Mouse (Mus musculus): ENCODE results near the gene Hist1h2be.
"Not testable (repeated sequence)": the region's sequence is repeated elsewhere in the genome, so short reads cannot be mapped to it uniquely, and the experiment has no call there.

The Hist1h2be gene

DNA sequence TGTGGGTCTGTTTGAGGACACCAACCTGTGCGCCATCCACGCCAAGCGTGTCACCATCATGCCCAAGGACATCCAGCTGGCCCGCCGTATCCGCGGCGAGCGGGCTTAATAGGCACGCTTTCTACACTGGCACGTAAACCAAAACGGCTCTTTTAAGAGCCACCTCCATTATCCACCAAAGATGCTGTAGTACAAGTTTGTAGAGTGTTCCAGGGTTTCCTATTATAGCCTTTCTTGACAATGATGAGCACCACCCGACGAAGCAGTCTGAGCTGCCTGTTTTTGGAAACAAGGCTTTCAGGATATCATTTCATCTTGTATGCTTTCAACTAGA lies 76.2 kb downstream of the Hist1h2be start:
- not testable (repeated sequence) for DNase-seq

DNA sequence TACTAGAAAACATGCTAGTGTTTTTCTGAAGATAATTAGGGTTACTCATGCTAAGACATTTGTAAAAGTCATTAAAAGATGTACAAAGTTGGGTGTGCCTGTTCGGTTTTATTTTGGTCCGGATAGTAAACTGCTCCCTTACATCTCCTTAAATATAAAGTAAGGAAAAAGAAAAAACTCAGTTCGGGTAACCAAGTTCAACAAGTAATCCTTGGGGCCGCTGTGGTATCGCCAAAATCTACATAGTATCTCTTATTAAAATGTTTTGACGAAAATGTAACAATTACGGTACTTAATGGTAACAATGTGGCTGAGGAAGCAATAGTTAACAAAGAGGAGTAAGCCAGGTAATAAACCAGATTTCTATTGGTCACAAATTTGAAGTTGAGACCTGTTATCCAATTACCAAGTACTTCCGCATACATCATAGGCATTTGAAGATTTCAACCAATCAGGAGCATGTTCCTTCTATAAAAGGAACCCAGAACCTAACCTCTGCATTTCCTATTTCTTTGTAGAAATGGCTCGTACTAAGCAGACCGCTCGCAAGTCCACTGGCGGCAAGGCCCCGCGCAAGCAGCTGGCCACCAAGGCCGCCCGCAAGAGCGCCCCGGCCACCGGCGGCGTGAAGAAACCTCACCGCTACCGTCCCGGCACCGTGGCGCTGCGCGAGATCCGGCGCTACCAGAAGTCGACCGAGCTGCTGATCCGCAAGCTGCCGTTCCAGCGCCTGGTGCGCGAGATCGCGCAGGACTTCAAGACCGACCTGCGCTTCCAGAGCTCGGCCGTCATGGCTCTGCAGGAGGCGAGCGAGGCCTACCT lies 76.7 kb downstream of the Hist1h2be start, which contains the start of gene Hist1h3f:
Gene Hist1h3f (plus strand): TSS at position 88 of the 822 bp plus-strand sequence.
- peak; percentile 68 for DNase-seq

DNA sequence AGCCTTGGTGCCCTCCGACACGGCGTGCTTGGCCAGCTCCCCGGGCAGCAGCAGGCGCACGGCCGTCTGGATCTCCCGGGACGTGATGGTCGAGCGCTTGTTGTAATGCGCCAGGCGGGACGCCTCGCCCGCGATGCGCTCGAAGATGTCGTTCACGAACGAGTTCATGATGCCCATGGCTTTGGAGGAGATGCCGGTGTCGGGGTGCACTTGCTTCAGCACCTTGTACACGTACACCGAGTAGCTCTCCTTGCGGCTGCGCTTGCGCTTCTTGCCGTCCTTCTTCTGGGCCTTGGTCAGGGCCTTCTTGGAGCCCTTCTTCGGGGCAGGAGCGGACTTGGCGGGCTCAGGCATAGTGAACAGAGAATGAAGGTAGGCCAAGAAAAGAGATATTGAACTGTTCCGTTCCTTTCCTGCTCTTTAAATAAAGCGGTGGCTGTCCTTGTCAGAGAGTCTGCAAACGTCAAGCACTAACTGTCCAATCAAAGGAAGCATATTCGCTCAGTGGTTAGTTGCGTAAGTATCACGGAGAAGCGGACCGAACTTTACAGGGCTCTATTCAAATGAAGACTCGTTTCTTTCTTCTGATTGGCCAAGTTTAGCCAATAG lies 77.8 kb downstream of the Hist1h2be start, which contains the start of gene Hist1h2bh:
Gene Hist1h2bh (minus strand): TSS at position 394 of the 609 bp plus-strand sequence.
- not testable (repeated sequence) for DNase-seq

DNA sequence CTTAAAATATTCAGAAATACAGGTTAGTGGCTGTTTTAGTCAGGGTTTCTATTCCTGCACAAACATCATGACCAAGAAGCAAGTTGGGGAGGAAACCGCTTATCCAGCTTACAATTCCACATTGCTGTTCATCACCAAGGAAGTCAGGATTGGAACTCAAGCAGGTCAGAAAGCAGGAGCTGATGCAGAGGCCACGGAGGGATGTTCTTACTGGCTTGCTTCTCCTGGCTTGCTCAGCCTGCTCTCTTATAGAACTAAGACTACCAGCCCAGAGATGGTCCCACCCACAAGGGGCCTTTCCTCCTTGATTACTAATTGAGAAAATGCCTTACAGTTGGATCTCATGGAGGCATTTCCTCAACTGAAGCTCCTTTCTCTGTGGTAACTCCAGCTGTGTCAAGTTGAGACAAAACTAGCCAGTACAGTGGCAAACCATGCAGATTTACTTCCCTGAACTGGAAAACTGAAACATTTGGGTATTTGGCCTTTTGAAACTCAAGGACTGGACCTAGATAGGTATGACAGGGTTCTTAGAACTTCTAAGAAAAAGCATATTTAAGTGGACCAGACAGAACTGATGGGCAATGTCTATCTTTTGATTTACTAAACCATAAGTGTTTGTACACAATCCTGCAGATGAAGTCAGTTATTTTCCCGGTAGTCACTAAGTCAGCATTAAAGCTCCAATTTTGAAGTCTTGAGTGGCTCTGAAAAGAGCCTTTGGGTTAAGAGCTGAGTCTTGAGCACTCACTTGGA lies 78.5 kb downstream of the Hist1h2be start:
- DNase-seq, result not testable (repeated sequence)

DNA sequence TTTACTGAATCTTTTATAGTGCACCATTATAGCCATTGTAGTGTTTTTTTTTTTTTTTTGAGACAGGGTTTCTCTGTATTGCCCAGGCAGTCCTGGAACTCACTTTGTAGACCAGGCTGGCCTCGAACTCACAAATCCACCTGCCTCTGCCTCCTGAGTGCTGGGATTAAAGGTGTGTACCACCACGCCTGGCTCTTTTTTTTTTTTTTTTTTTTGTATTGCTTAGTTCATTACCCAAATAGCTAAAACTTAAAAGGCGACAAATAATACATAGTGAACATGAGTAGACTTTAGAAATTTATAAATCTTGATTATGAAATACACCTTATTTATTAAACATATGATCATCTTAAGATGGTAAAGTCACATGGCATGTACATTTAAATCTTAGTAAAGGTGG lies 79.4 kb downstream of the Hist1h2be start:
- no peak for DNase-seq

DNA sequence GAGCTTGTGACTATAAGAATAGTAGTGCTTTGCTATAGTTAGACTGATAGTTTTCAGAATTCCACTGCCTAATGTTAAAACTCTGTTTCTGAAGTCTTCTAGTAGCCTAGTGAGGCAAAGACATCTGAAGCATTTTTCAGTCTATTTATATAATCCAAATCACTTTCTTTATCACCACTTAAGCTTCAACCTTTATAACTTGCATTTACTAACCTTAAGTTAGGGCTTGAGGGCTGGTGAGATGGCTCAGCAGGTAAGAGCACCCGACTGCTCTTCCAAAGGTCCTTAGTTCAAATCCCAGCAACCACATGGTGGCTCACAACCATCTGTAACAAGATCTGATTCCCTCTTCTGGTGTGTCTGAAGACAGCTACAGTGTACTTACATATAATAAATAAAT lies 81.1 kb downstream of the Hist1h2be start:
- not testable (repeated sequence) for DNase-seq

DNA sequence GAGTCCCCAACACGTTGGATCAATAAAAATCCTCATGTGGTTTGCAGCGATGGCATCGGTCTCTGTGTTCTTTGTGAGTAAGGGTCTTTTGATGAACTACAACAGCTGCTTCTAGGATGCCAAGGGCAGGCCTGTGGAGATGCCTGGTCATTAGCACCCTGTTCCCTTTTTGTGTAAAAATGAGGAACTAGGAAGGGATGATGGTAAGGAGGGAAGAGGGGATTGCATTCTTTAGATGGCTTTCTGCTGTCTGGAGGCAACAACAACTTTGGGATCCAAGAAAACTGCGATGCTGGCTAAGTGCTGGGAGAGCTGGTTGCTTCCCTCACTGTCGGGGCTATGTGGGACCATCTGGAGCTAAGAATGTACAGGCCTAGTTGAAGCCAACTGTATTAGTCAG lies 82.7 kb downstream of the Hist1h2be start:
- DNase-seq, result no peak

DNA sequence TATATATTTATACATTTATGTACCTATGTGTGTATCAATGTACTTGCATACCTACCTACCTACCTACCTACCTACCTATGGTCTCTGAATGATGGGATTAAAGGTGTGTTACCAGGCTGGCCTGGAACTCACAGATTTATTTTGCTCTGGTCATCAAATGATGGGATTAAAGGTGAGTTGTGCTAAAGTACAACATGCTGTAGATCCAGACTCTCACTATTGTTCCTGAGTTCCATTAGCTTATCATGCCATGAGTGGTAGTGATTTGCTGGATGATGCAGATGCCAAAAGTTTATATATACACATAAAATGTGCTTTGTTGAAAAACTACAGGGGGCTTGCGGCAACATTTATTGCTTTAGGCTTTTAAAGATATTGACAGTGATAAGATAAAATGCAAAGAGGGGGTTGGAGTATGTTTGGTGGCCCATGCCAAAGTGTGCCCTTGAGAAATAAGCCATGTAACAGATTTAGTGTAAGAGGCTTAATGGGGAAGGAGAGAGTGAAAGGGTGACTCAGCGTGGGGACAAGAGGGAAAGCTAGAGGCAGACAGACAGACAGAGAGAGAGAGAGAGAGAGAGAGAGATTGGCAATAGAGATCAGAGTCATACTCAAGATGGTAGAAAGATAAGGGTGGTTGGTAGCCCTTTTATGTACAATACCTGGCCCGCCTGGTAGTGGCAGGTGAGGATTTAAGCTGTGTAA lies 83.8 kb downstream of the Hist1h2be start:
- no peak for DNase-seq

DNA sequence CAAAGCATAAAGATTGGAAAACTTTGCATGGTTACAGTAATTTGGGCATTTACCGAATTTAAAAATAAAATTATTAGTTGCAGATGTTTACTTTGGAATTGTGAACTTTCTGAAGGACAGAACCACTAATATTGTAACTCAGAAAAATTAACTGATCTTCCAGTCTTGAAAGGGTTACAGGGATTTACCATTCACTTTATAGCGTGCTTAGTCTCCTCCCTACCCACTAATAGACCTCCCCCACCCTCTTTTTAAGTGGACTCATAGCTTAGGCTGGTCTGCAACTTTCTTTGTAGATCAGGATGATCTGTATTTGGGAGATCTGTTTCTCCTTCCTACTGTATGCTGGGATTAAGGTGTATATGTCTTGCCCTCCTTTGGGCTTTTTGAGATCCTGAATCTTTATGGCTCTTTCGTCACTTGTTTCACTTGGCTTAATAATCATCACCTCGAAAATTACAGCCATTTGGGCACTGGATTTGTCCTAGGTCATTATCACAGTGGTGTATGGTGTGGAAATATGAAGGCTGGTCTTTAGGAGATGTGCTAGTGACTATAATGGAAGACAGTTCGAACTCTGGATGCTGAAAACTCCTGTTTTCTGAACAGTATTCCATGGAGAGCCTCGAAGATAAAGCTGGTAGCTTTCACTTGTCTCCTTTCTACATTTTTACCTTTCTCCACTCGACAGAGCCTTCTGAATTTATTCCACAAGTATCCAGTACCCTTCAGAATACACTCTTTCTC lies 84.7 kb downstream of the Hist1h2be start:
- no peak for DNase-seq

DNA sequence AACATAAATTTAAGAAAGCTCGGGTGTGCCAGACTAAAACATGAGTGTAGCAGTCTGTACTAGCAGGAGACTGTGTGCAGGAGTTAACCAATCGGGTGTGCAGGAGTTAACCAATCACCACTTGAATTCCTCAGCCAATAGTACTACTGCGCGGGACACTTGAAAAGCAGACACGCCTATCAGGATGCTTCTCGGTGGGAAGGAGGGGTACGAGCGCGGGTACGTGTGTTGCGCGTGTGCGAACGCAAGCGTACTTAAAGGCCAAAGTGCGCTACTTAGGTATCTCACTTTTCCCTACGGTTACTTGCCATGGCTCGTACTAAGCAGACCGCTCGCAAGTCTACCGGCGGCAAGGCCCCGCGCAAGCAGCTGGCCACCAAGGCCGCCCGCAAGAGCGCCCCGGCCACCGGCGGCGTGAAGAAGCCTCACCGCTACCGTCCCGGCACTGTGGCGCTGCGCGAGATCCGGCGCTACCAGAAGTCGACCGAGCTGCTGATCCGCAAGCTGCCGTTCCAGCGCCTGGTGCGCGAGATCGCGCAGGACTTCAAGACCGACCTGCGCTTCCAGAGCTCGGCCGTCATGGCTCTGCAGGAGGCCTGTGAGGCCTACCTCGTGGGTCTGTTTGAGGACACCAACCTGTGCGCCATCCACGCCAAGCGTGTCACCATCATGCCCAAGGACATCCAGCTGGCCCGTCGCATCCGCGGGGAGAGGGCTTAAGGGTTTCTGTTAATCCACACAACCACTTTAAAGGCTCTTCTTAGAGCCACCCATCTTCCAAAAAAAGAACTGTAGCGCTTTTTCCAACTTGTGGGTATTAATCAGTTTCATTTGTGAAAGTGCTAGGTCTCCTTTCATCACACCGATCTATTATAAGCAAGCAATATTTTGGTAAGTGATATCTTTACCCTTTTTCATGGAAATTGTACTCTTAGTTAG lies 85.5 kb downstream of the Hist1h2be start, which contains the start of gene Hist1h3g:
Gene Hist1h3g (plus strand): TSS at position 286 of the 939 bp plus-strand sequence.
- DNase-seq, result peak; percentile 71

DNA sequence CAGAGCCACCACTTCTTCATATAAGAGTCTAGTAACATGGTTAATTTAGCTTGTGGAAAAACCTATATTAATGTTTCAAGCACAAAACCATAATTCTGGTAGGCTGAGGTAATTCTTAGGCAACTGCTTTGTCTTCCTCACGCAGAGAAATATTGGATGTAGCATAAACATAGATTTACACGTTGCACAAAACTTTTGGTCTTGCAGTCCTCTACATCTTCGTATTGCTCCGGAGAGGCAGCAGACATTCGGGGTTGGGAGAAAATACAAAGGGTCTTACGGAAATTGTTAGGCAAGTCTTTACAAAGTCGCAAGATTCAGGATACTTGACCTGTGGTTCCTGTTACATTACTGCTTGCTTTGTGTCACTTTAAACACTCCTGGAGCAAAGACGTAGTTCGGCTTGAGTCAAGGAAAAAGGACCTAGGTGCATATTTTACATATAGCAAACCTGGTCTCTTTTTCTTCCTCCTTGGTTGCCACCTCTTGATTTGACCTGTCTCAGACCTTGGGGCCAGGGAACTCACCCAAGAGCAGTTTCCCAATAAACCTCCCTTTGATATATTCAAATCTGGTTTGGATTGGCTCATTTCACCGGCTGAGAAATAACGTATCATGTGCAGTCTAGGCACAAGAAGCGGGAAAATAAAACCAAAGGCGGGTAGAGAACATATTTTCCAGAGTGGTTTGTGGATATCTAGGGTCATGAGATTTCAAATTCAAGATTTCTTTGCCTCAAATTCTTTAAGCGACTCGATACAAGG lies 86.4 kb downstream of the Hist1h2be start:
- DNase-seq, result no peak
